Mouse (Mus musculus) thymus, postnatal 4 days (tissue): Measurements from ENCODE around the gene Cnp.
"Not testable (repeated sequence)": the region's sequence is repeated elsewhere in the genome, so short reads cannot be mapped to it uniquely, and the experiment has no call there.

Experiments used
- DNase-seq: peaks from one replicate; pipeline ENCODE4 v3.0.0; 2021

The Cnp gene

GRCm38 (mm10) chr11:100592346-100593046 is 17.8 kb downstream of the Cnp start:
- DNase-seq = no peak

GRCm38 (mm10) chr11:100594608-100595007 is 19.9 kb downstream of the Cnp start:
- no peak for DNase-seq

GRCm38 (mm10) chr11:100595533-100595932 is 20.8 kb downstream of the Cnp start:
- DNase-seq = no peak

- no peak for DNase-seq
Measured at GRCm38 (mm10) chr11:100598074-100598473, 23.4 kb downstream of the Cnp start.

- DNase-seq = no peak
Measured at GRCm38 (mm10) chr11:100601372-100601771, 26.7 kb downstream of the Cnp start.

GRCm38 (mm10) chr11:100603155-100603554 is 28.5 kb downstream of the Cnp start:
- no peak for DNase-seq

GRCm38 (mm10) chr11:100603813-100604212 is 29.1 kb downstream of the Cnp start:
- no peak for DNase-seq

GRCm38 (mm10) chr11:100604321-100605005 is 29.8 kb downstream of the Cnp start:
- DNase-seq = no peak

GRCm38 (mm10) chr11:100605451-100605850 is 30.7 kb downstream of the Cnp start:
- no peak for DNase-seq

- DNase-seq = no peak
Measured at GRCm38 (mm10) chr11:100607121-100607520, 32.4 kb downstream of the Cnp start.

- DNase-seq = no peak
Measured at GRCm38 (mm10) chr11:100608796-100609195, 34.1 kb downstream of the Cnp start.

- DNase-seq = no peak
Measured at GRCm38 (mm10) chr11:100609355-100609996, 34.8 kb downstream of the Cnp start.

GRCm38 (mm10) chr11:100609997-100610680 is 35.4 kb downstream of the Cnp start:
- DNase-seq = no peak

- DNase-seq = no peak
Measured at GRCm38 (mm10) chr11:100611627-100612026, 36.9 kb downstream of the Cnp start.

- no peak for DNase-seq
Measured at GRCm38 (mm10) chr11:100613241-100613640, 38.5 kb downstream of the Cnp start.

GRCm38 (mm10) chr11:100616332-100616731 is 41.6 kb downstream of the Cnp start:
- DNase-seq = no peak

- not testable (repeated sequence) for DNase-seq
Measured at GRCm38 (mm10) chr11:100616836-100617235, 42.1 kb downstream of the Cnp start.

- no peak for DNase-seq
Measured at GRCm38 (mm10) chr11:100617480-100617879, 42.8 kb downstream of the Cnp start.

- peak; percentile 86 for DNase-seq
Measured at GRCm38 (mm10) chr11:100618761-100619484, 44.2 kb downstream of the Cnp start, which contains the start of gene Nkiras2. Nkiras2 (plus strand) TSS chr11:100619244.

- DNase-seq = peak; percentile 97
Measured at GRCm38 (mm10) chr11:100619485-100619975, 44.8 kb downstream of the Cnp start.

GRCm38 (mm10) chr11:100619982-100620381 is 45.3 kb downstream of the Cnp start, which contains the start of gene Dnajc7:
Dnajc7 (minus strand) TSS chr11:100620168.
- DNase-seq = peak; percentile 67

- DNase-seq = peak; percentile 95
Measured at GRCm38 (mm10) chr11:100622714-100623113, 48.0 kb downstream of the Cnp start.
